Mouse (Mus musculus) induced T-regulatory cell, adult 2 months (primary cell): ENCODE measurements at regions not wholly inside any gene's neighbourhood (a gene's known extent, or its start where the extent isn't known, plus 50 kb on each side); places are given as distances from the start of the nearest gene placed in this dataset.

ENCODE experiments used
- DNase-seq: peaks from one replicate; pipeline ENCODE4 v3.0.0-alpha.2; 2012; ENCODE audit warnings: low read depth

DNA sequence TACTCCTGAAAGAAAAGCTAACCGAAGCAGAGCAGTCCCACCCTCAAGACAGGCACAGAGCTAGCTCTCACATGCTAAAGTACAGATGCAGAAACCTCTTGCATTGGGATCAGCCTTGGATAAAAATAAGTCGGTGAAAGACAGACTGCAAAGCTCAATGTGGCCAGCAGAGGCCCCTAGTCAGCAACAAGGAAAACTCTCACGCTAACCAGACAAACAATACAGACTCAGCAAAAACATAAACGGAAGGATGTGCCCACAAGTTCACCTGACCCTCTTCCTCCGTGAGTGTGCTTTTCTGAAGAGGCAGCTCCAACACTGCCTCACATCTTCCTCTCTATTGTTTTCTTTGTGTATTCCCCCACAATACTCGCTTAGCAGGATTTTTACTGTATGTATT is 77.8 kb downstream of the Rpia start:
- DNase-seq = peak; percentile 91

- no peak for DNase-seq
Observed at GRCm38 (mm10) chr6:70713665-70714064, 78.4 kb downstream of the Rpia start.

- DNase-seq = peak; percentile 64
Observed at GRCm38 (mm10) chr6:70713118-70713517, 78.9 kb downstream of the Rpia start.

- DNase-seq = peak; percentile 91
Observed at GRCm38 (mm10) chr6:70709338-70710055, 82.5 kb downstream of the Rpia start.

GRCm38 (mm10) chr6:70695596-70695995 is 96.4 kb downstream of the Rpia start:
- no peak for DNase-seq
